Mouse (Mus musculus): ENCODE data around the gene Gm45837. TPM values are rescaled to one million over a fixed set of nuclear protein-coding genes. Genes with fewer than 3 reads are reported as not detected.
"Not testable (repeated sequence)": the region's sequence is repeated elsewhere in the genome, so short reads cannot be mapped to it uniquely, and the experiment has no call there.

Gene Gm45837
- total RNA-seq, 2 experiments from 2014 or later, result 3.7 TPM; not detected in 1

DNA sequence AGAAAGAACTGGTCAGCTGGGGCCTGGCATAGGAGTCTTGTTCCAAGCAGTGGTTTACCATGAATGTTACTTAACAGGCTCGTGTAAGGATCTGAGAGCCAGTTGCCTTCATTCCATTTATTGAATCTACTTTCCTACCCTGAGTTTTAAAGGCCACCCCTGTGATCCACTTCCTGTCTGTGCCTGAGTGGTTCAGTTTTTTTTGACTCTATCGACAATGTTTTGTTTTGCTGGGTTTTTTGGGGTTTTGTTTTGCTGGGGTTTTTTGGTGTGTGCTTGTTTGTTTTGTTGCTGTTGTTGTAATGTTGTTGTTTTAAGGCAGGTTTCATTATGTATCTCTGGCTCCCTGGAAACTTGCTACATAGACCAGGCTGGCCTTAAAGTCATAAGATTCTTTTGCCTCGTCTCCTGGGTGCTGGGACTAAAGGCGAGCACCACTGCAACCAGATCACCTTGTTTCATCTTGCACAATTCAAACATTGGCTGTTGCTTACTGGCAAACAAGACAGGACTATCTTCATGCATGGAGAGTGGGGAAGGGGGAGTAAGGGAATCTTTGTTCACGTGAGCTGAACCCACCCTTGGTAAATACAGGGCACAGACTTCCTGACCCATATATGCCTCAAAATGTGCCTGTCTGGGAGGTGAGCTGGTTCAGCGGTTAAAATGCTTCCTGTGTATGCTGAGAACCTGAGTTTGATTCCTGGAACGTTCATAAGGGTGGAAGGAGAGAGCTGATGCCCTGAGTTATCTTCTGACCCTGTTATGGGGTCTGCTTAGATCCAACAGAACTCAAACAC is 140.2 kb downstream of the Gm45837 start:
- DNase-seq, result no peak

DNA sequence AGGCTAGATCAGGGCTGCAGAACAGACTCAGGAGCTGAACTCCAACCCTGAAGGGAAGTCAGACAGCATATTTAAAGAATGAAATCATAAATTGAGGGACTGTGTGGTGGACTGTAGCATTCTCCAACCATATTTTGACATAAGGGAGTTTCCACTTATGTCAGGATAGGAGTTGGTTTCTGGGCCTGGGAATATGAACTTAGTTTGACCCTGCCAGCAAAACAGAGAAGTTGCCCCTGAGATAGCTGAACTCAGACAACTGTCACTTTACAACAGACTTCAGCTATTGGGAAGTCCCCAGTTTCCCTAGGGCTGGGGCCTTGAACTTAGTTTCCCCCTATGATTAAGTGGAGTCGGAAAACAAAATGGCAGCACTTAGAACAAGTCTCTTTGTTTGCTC is 140.8 kb downstream of the Gm45837 start:
- DNase-seq, result no peak

DNA sequence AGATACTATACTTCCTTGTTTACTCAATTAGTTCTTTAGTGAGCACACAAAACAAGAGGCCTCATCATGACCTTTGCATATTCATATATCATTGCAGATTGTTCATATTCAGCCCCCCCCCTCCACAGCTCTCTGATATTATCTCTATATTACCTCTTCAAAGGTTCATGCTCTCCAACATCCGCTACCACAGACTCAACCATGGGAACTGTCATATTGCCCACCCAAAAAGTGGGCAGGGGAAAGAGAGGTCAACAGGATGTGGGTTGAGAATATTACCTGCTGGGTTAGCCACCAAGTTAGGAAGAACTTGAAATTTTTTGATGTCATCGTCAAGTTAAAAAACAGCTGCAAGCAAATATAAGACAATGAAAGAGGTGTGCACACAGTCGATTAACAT is 144.8 kb downstream of the Gm45837 start:
- not testable (repeated sequence) for DNase-seq

DNA sequence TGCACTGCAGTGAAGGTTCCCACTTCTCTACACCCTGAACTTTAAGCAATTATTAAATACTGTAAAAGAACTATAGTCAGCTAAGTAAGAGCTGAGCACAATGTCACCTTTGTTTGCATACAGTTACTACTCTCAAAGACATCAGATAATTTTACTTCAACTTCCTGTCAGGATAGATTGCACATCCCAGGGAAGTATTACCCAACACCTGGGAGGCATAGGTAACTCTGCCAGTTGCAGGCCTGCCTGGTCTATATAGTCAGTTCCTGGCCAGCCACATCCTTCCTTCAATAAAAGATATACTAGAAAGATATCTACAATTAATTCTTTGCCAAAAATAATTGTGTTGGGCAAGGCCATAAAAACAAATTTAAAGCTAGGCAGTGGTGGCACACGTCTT is 146.7 kb downstream of the Gm45837 start:
- DNase-seq, result no peak

GRCm38 (mm10) chr7:101559393-101559792 is 148.7 kb downstream of the Gm45837 start:
- DNase-seq, result not testable (repeated sequence)

Small RNA genes within 50 kb of the gene (microRNA-seq; reads per million reads assigned to microRNA genes)
- gene Mir139, result 46,456 reads per million, percentile 99 among the genes with 10 or more reads in this experiment

Other genes starting within 250 kb of the Gm45837 start
- 10 to 100 TPM; 14.6 to 18.5 TPM for gene Atg16l2, start 108.6 kb upstream of the Gm45837 start, total RNA-seq (2021)
- 100 to 1,000 TPM in 1 of 2 experiments, 10 to 100 TPM in 1; 53.2 to 109 TPM for gene Stard10, start 93.8 kb upstream of the Gm45837 start, total RNA-seq (2021)
- gene Arap1, start 62.8 kb upstream of the Gm45837 start, total RNA-seq (2021), result 10 to 100 TPM; 47.2 to 74.1 TPM
- gene Pde2a, start 10.8 kb downstream of the Gm45837 start, total RNA-seq (2021), result 100 to 1,000 TPM; 113 to 120 TPM
- under 1 TPM; 0.18 to 0.24 TPM for gene Art2b, start 174.7 kb downstream of the Gm45837 start, total RNA-seq (2021)

All from adrenal gland, postnatal 10 days (tissue).